Mouse (Mus musculus) hindbrain, embryonic 13.5 days (tissue): ENCODE measurements at regions not wholly inside any gene's neighbourhood (a gene's known extent, or its start where the extent isn't known, plus 50 kb on each side); places are given as distances from the start of the nearest gene placed in this dataset.

Experiments
- ATAC-seq: fragments of 200-750 bp; cut with Nextera tagmentation; 2 replicates; pipeline ENCODE4 v1.8.0; 2017; ENCODE audit warnings: moderate TSS enrichment; ENCODE audit not compliant: low FRiP score
- H3K27ac ChIP-seq: fragments of 300-500 bp; sonication (generic); 2 replicates; pipeline ENCODE4 v1.5.1; 2015; ENCODE audit warnings: inconsistent platforms, mild to moderate bottlenecking, moderate library complexity
- H3K27me3 ChIP-seq: fragments of 300-500 bp; sonication (generic); 2 replicates; pipeline ENCODE4 v1.6.1; 2015; ENCODE audit warnings: mild to moderate bottlenecking, inconsistent platforms
- H3K36me3 ChIP-seq: fragments of 300-500 bp; sonication (generic); 2 replicates; pipeline ENCODE4 v1.6.1; 2015; ENCODE audit warnings: mild to moderate bottlenecking, inconsistent platforms
- H3K4me1 ChIP-seq: fragments of 300-500 bp; sonication (generic); replicated peaks from 2 replicates; pipeline ENCODE4 v1.6.1; 2015; ENCODE audit warnings: inconsistent platforms
- H3K4me2 ChIP-seq: fragments of 300-500 bp; sonication (generic); 2 replicates; pipeline ENCODE4 v1.6.1; 2015; ENCODE audit warnings: inconsistent platforms, mild to moderate bottlenecking, moderate library complexity
- H3K4me3 ChIP-seq: fragments of 300-500 bp; sonication (generic); 2 replicates; pipeline ENCODE4 v1.5.1; 2015; ENCODE audit warnings: mild to moderate bottlenecking, inconsistent platforms
- H3K9ac ChIP-seq: fragments of 300-500 bp; sonication (generic); 2 replicates; pipeline ENCODE4 v1.6.1; 2015; ENCODE audit warnings: mild to moderate bottlenecking, inconsistent platforms
- H3K9me3 ChIP-seq: fragments of 300-500 bp; sonication (generic); 2 replicates; pipeline ENCODE4 v1.6.1; 2016; ENCODE audit warnings: inconsistent platforms
- WGBS: fragments of 180-500 bp; shearing (Covaris S2); methylation state at CpG from one replicate; pipeline ENCODE4 v1.1.7; 2015; 5-methylcytosine and 5-hydroxymethylcytosine counted together

GRCm38 (mm10) chr2:172726701-172727100 lies 177.3 kb downstream of the Tfap2c start:
- peaks cover 26% of the 10 kb centered on the region for H3K4me1 ChIP-seq
- H3K36me3 ChIP-seq: no peaks in the 10 kb centered on the region
- no peak overlapping the region for H3K27ac ChIP-seq
- H3K9me3 ChIP-seq: no peaks in the 10 kb centered on the region
- ATAC-seq: no peak
- H3K4me2 ChIP-seq: no peak overlapping the region
- H3K4me3 ChIP-seq: no peak overlapping the region
- peaks cover 95% of the 10 kb centered on the region for H3K27me3 ChIP-seq
- WGBS: 3% methylated on average over 13 of the region's 13 CpGs
- H3K9ac ChIP-seq: no peak overlapping the region

GRCm38 (mm10) chr2:172727576-172727975 lies 178.2 kb downstream of the Tfap2c start:
- Histone ChIP-seq H3K4me3 (no peak overlapping the region), H3K4me2 (peak overlapping the region; percentile 62), H3K9me3 (no peaks in the 10 kb centered on the region), H3K27me3 (peaks cover 95% of the 10 kb centered on the region), H3K36me3 (no peaks in the 10 kb centered on the region), H3K9ac (no peak overlapping the region), H3K27ac (no peak overlapping the region), H3K4me1 (peaks cover 32% of the 10 kb centered on the region)
- no peak for ATAC-seq
- 11% methylated on average over 10 of the region's 10 CpGs for WGBS

GRCm38 (mm10) chr2:172728240-172728821 lies 178.9 kb downstream of the Tfap2c start:
- H3K9ac ChIP-seq: 0 out of 2 replicates have a peak overlapping the region, but pooled peaks have one; percentile 29

GRCm38 (mm10) chr2:172729151-172729550 lies 179.8 kb downstream of the Tfap2c start:
- H3K4me1 ChIP-seq: peaks cover 32% of the 10 kb centered on the region
- WGBS: 38% methylated on average over 4 of the region's 4 CpGs
- no peak overlapping the region for H3K9ac ChIP-seq
- no peaks in the 10 kb centered on the region for H3K9me3 ChIP-seq
- H3K36me3 ChIP-seq: no peaks in the 10 kb centered on the region
- no peak overlapping the region for H3K4me3 ChIP-seq
- no peak for ATAC-seq
- no peak overlapping the region for H3K4me2 ChIP-seq
- peaks cover 95% of the 10 kb centered on the region for H3K27me3 ChIP-seq
- H3K27ac ChIP-seq: no peak overlapping the region

More at GRCm38 (mm10) chr2:172728240-172728821, 178.9 kb downstream of the Tfap2c start:
- Histone ChIP-seq H3K4me2 (peak overlapping the region; percentile 62), H3K4me1 (peaks cover 32% of the 10 kb centered on the region), H3K9me3 (no peaks in the 10 kb centered on the region), H3K27ac (no peak overlapping the region), H3K4me3 (peak overlapping the region; percentile 33), H3K27me3 (peaks cover 95% of the 10 kb centered on the region), H3K36me3 (no peaks in the 10 kb centered on the region)
- ATAC-seq: peak; percentile 88
- under 1% methylated on average over 53 of the region's 53 CpGs for WGBS

GRCm38 (mm10) chr2:172729741-172730140 lies 180.3 kb downstream of the Tfap2c start:
- peaks cover 32% of the 10 kb centered on the region for H3K4me1 ChIP-seq
- ATAC-seq: no peak
- H3K4me2 ChIP-seq: no peak overlapping the region
- H3K9ac ChIP-seq: no peak overlapping the region
- H3K27ac ChIP-seq: no peak overlapping the region
- H3K36me3 ChIP-seq: no peaks in the 10 kb centered on the region
- no peak overlapping the region for H3K4me3 ChIP-seq
- H3K9me3 ChIP-seq: no peaks in the 10 kb centered on the region
- peaks cover 95% of the 10 kb centered on the region for H3K27me3 ChIP-seq
- 58% methylated on average over 9 of the region's 9 CpGs for WGBS

GRCm38 (mm10) chr2:172731408-172731807 lies 182.0 kb downstream of the Tfap2c start:
- H3K36me3 ChIP-seq: no peaks in the 10 kb centered on the region
- no peak for ATAC-seq
- H3K27ac ChIP-seq: no peak overlapping the region
- no peaks in the 10 kb centered on the region for H3K9me3 ChIP-seq
- H3K27me3 ChIP-seq: peaks cover 97% of the 10 kb centered on the region
- 1% methylated on average over 18 of the region's 18 CpGs for WGBS
- H3K4me3 ChIP-seq: peak overlapping the region; percentile 9; the same call in 1 of the 2 replicates
- no peak overlapping the region for H3K9ac ChIP-seq
- 0 out of 2 replicates have a peak overlapping the region, but pooled peaks have one; percentile 23 for H3K4me2 ChIP-seq
- peaks cover 32% of the 10 kb centered on the region for H3K4me1 ChIP-seq

GRCm38 (mm10) chr2:172732453-172733210 lies 183.2 kb downstream of the Tfap2c start:
- Histone ChIP-seq H3K9me3 (no peaks in the 10 kb centered on the region), H3K4me2 (no peak overlapping the region), H3K27ac (no peak overlapping the region), H3K4me3 (no peak overlapping the region), H3K27me3 (peaks cover 97% of the 10 kb centered on the region), H3K36me3 (no peaks in the 10 kb centered on the region), H3K9ac (no peak overlapping the region), H3K4me1 (peaks cover 23% of the 10 kb centered on the region)
- 6% methylated on average over 19 of the region's 19 CpGs for WGBS
- no peak for ATAC-seq

GRCm38 (mm10) chr2:172733403-172733995 lies 184.1 kb downstream of the Tfap2c start:
- Histone ChIP-seq H3K4me2 (no peak overlapping the region), H3K4me1 (peaks cover 15% of the 10 kb centered on the region), H3K9ac (no peak overlapping the region), H3K9me3 (no peaks in the 10 kb centered on the region), H3K36me3 (no peaks in the 10 kb centered on the region), H3K4me3 (no peak overlapping the region), H3K27me3 (peaks cover 98% of the 10 kb centered on the region), H3K27ac (no peak overlapping the region)
- WGBS: 6% methylated on average over 9 of the region's 9 CpGs
- no peak for ATAC-seq

- Histone ChIP-seq H3K4me3 (no peak overlapping the region), H3K36me3 (no peaks in the 10 kb centered on the region), H3K9ac (no peak overlapping the region), H3K4me1 (peaks cover 19% of the 10 kb centered on the region), H3K9me3 (no peaks in the 10 kb centered on the region), H3K27me3 (peaks cover 98% of the 10 kb centered on the region), H3K4me2 (no peak overlapping the region), H3K27ac (no peak overlapping the region)
- no peak for ATAC-seq
- 28% methylated on average over 6 of the region's 6 CpGs for WGBS
These were observed 186.2 kb downstream of the Tfap2c start for GRCm38 (mm10) chr2:172735621-172736020.

GRCm38 (mm10) chr2:172739041-172739491 lies 189.7 kb downstream of the Tfap2c start:
- Histone ChIP-seq H3K4me3 (no peak overlapping the region), H3K27me3 (peaks cover 94% of the 10 kb centered on the region), H3K36me3 (no peaks in the 10 kb centered on the region), H3K27ac (no peak overlapping the region), H3K9ac (no peak overlapping the region), H3K9me3 (no peaks in the 10 kb centered on the region), H3K4me1 (peaks cover 9% of the 10 kb centered on the region; the same call in 1 of the 2 replicates), H3K4me2 (no peak overlapping the region)
- no peak for ATAC-seq
- WGBS: 5% methylated on average over 11 of the region's 11 CpGs

- ATAC-seq: no peak
- H3K4me3 ChIP-seq: no peak overlapping the region
- no peaks in the 10 kb centered on the region for H3K9me3 ChIP-seq
- H3K27ac ChIP-seq: no peak overlapping the region
- peaks cover 90% of the 10 kb centered on the region for H3K27me3 ChIP-seq
- no peaks in the 10 kb centered on the region for H3K36me3 ChIP-seq
- peaks cover 9% of the 10 kb centered on the region; the same call in 1 of the 2 replicates for H3K4me1 ChIP-seq
- H3K9ac ChIP-seq: no peak overlapping the region
- 13% methylated on average over 19 of the region's 19 CpGs for WGBS
- H3K4me2 ChIP-seq: no peak overlapping the region
These were observed 190.1 kb downstream of the Tfap2c start for GRCm38 (mm10) chr2:172739529-172739928.

GRCm38 (mm10) chr2:172751364-172751763 lies 188.8 kb downstream of the Bmp7 start:
- Histone ChIP-seq H3K36me3 (no peaks in the 10 kb centered on the region), H3K4me3 (no peak overlapping the region), H3K9me3 (no peaks in the 10 kb centered on the region), H3K27me3 (peaks cover 54% of the 10 kb centered on the region), H3K27ac (no peak overlapping the region), H3K4me2 (no peak overlapping the region), H3K9ac (no peak overlapping the region), H3K4me1 (peaks cover 15% of the 10 kb centered on the region)
- no peak for ATAC-seq
- WGBS: 77% methylated on average over 11 of the region's 11 CpGs
